Mouse (Mus musculus): Measurements from ENCODE around the gene Jam3. TPM values are rescaled to one million over a fixed set of nuclear protein-coding genes. Genes with fewer than 3 reads are reported as not detected.
"Not testable (repeated sequence)": the region's sequence is repeated elsewhere in the genome, so short reads cannot be mapped to it uniquely, and the experiment has no call there.

Jam3 gene
- total RNA-seq, 1 experiment from 2014 or later: 30.9 TPM

- DNase-seq: no peak
Measured at GRCm38 (mm10) chr9:27172839-27173238, 17.6 kb upstream of the Jam3 start.

GRCm38 (mm10) chr9:27170726-27171125 lies 15.5 kb upstream of the Jam3 start:
- no peak for DNase-seq

- no peak for DNase-seq
Measured at GRCm38 (mm10) chr9:27166981-27167380, 11.8 kb upstream of the Jam3 start.

GRCm38 (mm10) chr9:27165596-27165995 lies 10.4 kb upstream of the Jam3 start:
- no peak for DNase-seq

- no peak for DNase-seq
Measured at GRCm38 (mm10) chr9:27164957-27165356, 9.7 kb upstream of the Jam3 start.

- not testable (repeated sequence) for DNase-seq
Measured at GRCm38 (mm10) chr9:27163661-27164060, 8.4 kb upstream of the Jam3 start.

- no peak for DNase-seq
Measured at GRCm38 (mm10) chr9:27153861-27154260, 1.4 kb downstream of the Jam3 start.

- DNase-seq: no peak
Measured at GRCm38 (mm10) chr9:27149836-27150235, 5.4 kb downstream of the Jam3 start.

- DNase-seq: no peak
Measured at GRCm38 (mm10) chr9:27148631-27149471, 6.4 kb downstream of the Jam3 start.

GRCm38 (mm10) chr9:27147946-27148345 lies 7.3 kb downstream of the Jam3 start:
- no peak for DNase-seq

GRCm38 (mm10) chr9:27146826-27147225 lies 8.4 kb downstream of the Jam3 start:
- no peak for DNase-seq

GRCm38 (mm10) chr9:27144996-27145395 lies 10.2 kb downstream of the Jam3 start:
- peak; percentile 79 for DNase-seq

GRCm38 (mm10) chr9:27144271-27144840 lies 10.9 kb downstream of the Jam3 start:
- peak; percentile 31 for DNase-seq

- DNase-seq: no peak
Measured at GRCm38 (mm10) chr9:27140432-27141065, 14.7 kb downstream of the Jam3 start.

- peak; percentile 20 for DNase-seq
Measured at GRCm38 (mm10) chr9:27136651-27137050, 18.6 kb downstream of the Jam3 start.

- no peak for DNase-seq
Measured at GRCm38 (mm10) chr9:27135372-27135771, 19.8 kb downstream of the Jam3 start.

GRCm38 (mm10) chr9:27134410-27134809 lies 20.8 kb downstream of the Jam3 start:
- peak; percentile 51 for DNase-seq

GRCm38 (mm10) chr9:27128629-27129028 lies 26.6 kb downstream of the Jam3 start:
- DNase-seq: peak; percentile 21

GRCm38 (mm10) chr9:27126543-27126942 lies 28.7 kb downstream of the Jam3 start:
- no peak for DNase-seq

- DNase-seq: no peak
Measured at GRCm38 (mm10) chr9:27125450-27125849, 29.8 kb downstream of the Jam3 start.

- DNase-seq: no peak
Measured at GRCm38 (mm10) chr9:27123947-27124346, 31.3 kb downstream of the Jam3 start.

GRCm38 (mm10) chr9:27122963-27123362 lies 32.3 kb downstream of the Jam3 start:
- DNase-seq: no peak

GRCm38 (mm10) chr9:27122076-27122475 lies 33.1 kb downstream of the Jam3 start:
- no peak for DNase-seq
